Mouse (Mus musculus): ENCODE measurements around the gene Soat1. TPM values are rescaled to one million over a fixed set of nuclear protein-coding genes. Genes with fewer than 3 reads are reported as not detected.
A peak's percentile ranks its signal among the peaks of the same experiment; 100 is the strongest.

The Soat1 gene
- total RNA-seq, 1 experiment from 2014 or later = 21.6 TPM

DNA sequence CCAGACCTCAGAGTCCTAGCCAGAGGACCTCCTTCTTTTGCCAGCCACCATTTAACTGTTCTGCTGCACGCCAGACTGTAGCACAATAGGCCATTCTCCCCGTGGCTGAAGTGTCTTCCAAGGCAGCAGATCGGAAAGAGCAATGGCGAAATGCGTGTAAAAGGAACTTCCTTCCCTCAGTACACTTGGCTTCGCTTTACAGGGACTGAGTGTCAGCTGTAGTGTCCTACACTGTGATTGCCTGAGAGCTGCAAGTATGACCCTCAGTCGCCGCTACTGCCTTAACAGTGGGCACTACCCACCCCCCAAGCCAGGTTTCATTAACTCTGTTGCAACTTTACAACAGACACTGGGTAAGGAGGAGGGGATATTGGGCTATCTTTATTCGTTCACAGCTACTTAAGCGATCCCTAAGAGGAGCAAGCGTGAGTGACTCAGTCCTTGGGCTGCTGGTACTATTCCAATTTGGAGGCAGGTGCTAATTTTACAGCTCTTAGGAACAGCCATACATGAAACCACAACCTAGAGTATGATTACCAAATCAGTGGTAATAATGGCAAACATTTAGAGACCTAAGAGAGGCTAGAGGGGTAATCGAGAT, 6.4 kb downstream of the Soat1 start:
- no peak for ATAC-seq (replicated peaks; ENCODE audit: low read depth, poor library complexity, severe bottlenecking)

- ATAC-seq (replicated peaks; ENCODE audit: low read depth, poor library complexity, severe bottlenecking) = no peak
Observed at GRCm38 (mm10) chr1:156464963-156465362, 9.2 kb downstream of the Soat1 start.

DNA sequence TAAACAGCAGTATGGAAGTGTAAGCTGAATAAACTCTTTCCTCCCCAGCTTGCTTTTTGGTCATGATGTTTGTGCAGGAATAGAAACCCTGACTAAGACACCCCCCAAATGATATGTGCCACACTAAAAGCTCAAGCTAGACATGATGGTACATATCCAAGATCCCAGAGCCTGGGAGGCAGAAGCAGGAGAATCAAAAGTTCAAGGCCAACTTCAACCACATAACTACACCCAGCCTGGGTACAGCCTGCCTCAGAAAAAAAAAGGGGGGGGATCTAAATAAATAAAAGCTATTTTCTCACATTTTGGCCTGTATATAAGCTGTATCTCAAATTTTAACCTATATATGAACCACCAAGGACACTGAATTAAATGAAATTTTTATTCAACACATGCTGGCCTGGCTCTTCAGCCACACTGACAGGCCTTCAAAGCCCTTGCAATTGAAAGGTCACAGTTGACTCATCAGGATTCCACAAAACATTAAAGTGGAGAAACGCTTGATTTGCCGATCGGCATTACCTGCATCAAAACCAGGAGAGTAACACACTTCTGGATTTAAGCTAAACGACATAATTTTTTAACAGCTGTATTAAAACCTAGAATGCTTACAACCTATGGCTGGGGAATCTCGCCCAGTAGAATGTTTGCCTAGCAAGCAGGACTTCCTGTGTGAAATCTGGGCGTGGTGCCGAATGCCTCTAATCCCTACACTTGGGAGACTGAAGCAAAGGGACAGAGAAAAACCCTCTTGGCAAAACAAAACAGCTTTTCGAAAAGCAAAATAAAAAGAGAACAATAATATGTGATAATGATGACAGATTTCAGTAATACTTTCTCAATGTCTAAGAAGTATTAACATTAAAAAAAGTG, 9.9 kb downstream of the Soat1 start:
- no peak for ATAC-seq (replicated peaks; ENCODE audit: low read depth, poor library complexity, severe bottlenecking)

GRCm38 (mm10) chr1:156462273-156462991, 11.7 kb downstream of the Soat1 start:
- ATAC-seq (replicated peaks; ENCODE audit: low read depth, poor library complexity, severe bottlenecking) = peak; percentile 50; the same call in 1 of the 2 replicates

- no peak for ATAC-seq (replicated peaks; ENCODE audit: low read depth, poor library complexity, severe bottlenecking)
Observed at GRCm38 (mm10) chr1:156461036-156461435, 13.1 kb downstream of the Soat1 start.

DNA sequence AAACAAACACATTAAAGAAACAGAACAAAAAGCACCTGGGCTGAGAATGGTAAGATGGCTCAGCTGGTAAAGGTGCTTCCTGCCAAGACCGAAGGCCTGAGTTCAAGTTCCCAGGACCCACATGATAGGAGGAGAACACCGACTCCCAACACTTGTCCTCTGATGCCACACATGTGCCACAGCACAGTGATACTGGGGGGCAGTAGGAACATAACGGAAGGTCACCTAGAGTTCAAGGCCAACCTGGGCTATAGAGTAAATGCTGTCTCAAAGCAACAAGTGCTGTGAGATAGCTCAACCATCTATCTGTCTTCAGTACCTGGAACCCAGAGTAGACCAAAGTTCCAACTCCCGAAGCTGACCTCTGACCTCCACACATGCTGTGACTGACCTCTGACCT, 13.9 kb downstream of the Soat1 start:
- no peak for ATAC-seq (replicated peaks; ENCODE audit: low read depth, poor library complexity, severe bottlenecking)

DNA sequence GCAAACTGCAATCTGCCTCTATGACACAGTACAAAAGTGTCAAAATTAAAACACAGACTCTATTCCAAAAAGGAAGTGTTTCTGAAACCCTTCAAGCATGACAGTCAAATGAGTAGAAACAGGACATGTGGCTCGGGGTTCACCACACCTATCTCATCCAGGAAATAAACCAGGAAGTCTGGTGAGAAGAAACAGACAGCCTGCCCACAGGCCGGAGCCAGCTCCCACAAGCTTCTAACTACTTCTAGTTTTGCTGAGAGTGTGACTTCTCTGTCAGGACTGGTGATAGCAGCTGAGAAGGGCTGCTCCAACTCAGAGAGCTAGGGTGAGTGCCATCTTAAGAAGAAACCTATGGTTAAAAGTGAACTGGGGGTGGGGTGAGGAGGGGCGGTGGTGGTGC, 14.4 kb downstream of the Soat1 start:
- ATAC-seq (replicated peaks; ENCODE audit: low read depth, poor library complexity, severe bottlenecking) = peak; percentile 95

DNA sequence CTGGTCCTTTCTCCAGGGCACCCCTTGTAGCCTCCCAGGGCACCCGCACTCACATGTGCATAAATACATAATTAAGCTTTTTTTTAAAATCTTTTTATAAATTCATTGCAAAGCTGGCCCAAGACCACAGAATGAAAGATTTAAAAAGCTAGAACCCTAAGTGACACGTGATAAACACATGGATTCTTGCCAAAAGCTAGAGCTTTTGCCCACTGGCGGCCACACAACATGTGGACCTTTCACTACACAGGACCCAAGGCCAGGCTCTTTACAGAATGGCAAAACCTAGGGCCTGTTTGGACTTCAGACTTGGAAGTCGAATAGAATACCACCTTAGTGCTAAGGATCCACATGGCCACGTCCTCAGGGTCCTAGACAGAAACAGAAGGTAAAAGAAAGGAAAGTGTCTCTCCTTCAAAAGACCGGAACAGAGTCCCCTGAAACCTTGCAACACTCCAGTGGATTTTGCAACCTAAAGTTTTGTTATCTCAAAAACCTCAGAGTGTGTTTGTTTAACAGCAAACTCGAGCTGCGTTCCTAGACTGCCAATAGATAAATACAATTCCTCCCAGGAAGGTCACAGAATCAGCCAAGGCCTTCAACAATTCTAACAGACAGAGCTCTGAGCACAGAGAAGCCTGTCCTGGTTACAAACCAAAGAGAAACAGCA, 15.6 kb downstream of the Soat1 start:
- ATAC-seq (replicated peaks; ENCODE audit: low read depth, poor library complexity, severe bottlenecking) = no peak

DNA sequence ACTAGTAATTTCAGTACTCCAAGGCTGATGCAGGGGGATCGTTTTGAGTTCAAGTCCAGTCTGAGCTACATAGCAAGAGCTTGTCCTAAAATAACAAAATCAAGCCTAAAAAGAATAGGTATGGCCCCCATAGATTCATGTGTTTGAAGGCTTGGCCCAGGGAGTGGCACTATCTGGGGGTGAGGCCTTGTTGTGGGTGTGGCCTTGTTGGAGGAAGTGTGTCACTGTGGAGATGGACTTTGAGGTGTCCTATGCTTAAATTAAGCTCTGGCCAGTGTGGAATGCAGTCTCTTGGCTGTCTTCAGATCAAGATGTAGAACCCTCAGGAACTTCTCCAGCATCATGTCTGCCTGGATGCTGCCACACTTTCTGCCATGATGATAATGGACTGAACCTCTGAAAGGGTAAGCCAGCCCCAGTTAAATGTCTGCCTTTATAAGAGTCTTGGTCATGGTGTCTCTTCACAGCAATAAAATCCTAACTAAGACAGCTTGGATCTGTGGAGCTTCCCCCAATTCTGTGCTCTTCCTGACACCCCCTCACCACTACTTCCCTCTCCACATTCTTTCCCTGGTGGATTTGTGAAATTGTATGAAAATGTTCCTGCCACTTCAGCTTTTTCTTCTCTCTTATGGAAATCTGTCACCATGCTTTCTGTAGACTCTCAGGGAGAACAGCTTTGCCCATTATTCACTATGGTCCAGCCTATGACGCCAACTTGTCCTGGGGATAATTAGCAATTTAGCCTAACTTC, 18.9 kb downstream of the Soat1 start:
- no peak for ATAC-seq (replicated peaks; ENCODE audit: low read depth, poor library complexity, severe bottlenecking)

DNA sequence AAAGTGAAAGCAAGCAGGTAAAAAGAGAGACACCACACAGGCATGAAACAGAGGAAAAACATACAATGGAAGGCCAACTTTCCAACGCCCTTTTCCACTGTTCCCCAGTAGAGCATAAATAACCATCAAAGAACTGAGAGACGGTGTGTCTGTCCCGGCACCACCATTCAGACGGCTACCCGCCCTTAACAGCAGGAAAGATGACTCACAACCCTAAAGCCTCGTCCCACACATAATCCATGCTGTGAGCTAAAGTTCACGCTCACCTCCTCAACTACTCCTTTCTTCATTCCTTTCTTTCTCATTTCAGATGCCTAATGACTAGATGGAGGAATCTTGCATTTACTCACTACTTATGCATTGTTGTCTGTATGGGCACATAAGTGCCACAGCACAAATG, 19.7 kb downstream of the Soat1 start:
- no peak for ATAC-seq (replicated peaks; ENCODE audit: low read depth, poor library complexity, severe bottlenecking)

DNA sequence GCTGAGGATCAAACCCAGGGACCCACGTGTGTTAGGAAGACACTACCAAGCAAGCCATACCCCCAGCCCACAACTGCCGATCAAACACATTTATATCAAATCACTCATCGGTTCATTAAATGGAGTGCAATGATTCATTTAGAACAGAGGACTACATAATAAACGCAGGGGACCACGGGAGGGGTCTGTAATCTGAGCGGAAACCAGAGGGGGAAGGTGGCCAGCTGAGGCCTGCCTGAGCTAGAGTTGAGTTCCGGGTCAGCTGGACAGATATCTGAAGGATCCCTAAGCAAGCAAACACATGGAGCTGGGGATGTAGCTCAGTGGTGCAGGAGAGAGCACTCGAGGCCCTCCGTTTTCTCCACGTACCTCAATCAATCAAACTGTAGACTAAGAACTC, 20.3 kb downstream of the Soat1 start:
- no peak for ATAC-seq (replicated peaks; ENCODE audit: low read depth, poor library complexity, severe bottlenecking)

- no peak for ATAC-seq (replicated peaks; ENCODE audit: low read depth, poor library complexity, severe bottlenecking)
Observed at GRCm38 (mm10) chr1:156450478-156450877, 23.7 kb downstream of the Soat1 start.

- no peak for ATAC-seq (replicated peaks; ENCODE audit: low read depth, poor library complexity, severe bottlenecking)
Observed at GRCm38 (mm10) chr1:156449691-156450090, 24.4 kb downstream of the Soat1 start.

DNA sequence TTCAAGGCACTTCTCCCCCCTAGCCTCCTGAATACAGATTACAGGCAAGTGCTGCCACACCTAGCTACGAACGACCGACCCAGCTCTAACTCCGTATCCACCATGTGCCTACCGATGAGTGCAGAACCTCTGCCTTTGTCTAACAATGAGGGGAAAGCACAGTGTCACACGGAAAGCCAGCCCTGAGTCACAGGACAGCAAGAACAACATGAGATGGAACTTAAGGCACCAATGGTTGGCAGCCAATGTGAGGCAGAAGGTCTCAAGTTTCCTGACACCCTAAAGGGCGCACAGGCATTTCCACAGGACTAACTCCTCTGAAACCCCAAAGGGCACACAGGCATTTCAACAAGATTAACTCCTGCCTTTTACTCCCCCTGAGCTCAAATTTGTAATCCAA, 25.0 kb downstream of the Soat1 start:
- ATAC-seq (replicated peaks; ENCODE audit: low read depth, poor library complexity, severe bottlenecking) = no peak

- no peak for ATAC-seq (replicated peaks; ENCODE audit: low read depth, poor library complexity, severe bottlenecking)
Observed at GRCm38 (mm10) chr1:156445049-156445448, 29.1 kb downstream of the Soat1 start.

DNA sequence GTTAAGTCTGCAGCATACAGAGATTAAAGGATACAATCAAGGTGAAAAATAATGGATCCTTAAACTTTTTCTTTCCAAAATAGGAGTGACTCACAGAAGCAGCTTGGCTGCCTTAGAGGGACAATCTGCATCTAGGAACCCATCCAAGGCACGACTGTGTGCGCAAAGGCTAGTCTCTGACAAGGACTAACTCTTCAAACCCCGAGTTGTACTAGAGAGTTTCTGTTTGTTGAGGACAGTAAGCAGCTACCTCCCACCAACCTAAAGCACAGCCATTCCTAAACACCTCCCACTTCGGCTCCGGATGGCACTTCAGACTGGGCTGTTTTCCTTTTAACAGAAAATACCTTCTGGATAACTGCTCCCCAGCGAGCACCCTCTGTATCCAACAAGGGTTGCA, 31.4 kb downstream of the Soat1 start:
- no peak for ATAC-seq (replicated peaks; ENCODE audit: low read depth, poor library complexity, severe bottlenecking)

GRCm38 (mm10) chr1:156442266-156442665, 31.9 kb downstream of the Soat1 start:
- ATAC-seq (replicated peaks; ENCODE audit: low read depth, poor library complexity, severe bottlenecking) = no peak

- ATAC-seq (replicated peaks; ENCODE audit: low read depth, poor library complexity, severe bottlenecking) = peak; percentile 29
Observed at GRCm38 (mm10) chr1:156437726-156438125, 36.4 kb downstream of the Soat1 start.

DNA sequence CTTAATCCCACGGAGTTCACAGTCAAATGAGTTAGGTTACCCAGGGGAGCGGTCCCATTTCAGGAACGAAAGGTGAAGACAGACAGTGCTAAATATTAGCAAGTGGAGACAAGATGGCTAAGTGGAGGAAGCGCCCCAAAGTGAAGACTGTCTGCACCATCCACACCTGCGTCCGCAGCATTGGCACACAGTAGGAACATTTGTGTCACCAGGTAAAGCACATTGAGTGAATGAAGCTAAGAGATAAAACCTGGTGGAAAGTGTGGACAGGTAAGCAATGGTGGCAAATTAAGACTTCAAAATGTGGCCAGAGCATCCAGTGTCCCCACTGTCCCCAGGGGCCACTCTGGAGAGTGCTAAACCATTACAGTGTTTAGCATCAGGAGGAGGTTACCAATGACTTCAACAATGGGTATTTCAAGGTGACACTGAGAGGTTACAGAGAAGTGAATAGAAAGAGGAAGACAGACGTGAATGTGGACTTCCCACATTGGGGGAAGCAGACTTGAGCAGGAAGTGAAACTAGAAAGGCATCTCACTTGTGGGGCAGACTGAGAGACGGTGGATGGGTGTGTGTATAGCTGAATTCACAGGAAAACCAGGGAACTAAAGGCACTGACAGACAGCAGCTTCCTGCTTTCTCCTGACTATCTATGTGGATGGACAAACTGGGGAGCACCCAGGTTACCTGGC, 37.0 kb downstream of the Soat1 start:
- peak; percentile 95 for ATAC-seq (replicated peaks; ENCODE audit: low read depth, poor library complexity, severe bottlenecking)

Data from common myeloid progenitor, adult 5-6 weeks (primary cell).